Mouse (Mus musculus): ENCODE data around the gene Nkx2-2. TPM values are rescaled to one million over a fixed set of nuclear protein-coding genes. Genes with fewer than 3 reads are reported as not detected.

Gene Nkx2-2
- not detected in 2 replicates for polyA plus RNA-seq (2015; fragmentation: Nextera tagmentation; extraction: Ambion mirVana)

DNA sequence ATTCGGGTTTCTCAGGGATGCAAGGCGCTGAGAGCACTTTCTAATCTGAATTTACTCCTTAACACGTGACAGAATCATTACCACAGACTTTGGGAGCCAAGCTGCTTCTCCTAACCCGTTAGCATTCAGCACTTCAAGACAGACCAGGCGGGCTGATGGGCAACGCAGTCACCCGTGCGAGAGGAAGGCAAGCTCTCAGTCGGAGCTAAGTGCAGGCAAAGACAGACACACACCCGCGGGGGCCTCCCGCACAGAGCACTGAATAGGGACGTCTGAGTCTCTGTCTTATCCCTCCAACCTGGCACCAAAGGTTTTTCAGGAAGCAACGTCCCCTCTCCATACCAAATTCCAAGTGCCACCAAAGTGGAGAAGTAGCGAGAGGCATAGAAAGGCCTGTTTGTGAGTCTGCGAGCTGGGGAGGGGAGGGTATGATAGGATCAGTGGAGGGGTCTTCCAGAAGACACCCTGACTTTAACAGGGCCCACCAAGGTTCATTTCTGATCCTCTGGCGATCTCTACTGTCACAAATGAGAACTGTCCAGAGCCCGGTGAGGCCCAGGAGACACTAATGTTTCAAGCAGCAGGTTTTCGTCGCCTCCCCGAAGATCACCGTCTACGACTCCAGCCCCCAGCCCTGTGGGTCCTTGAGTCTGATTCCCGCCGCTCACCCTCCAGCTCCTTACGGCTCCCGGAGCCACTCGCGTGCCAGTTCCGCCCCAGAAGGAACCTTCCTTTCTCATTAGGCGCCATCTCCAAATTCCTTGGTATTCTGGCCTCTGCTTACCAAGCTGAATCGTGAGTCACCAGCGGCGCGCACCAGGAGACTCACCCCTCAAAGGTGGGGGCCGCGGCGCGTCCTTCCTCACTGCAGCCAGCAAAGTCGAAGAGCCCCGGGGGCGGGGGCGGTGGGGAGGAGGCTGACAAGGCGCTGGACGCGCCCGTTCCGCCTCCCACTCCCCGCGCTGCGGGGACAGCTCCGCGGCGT, at the start of gene Nkx2-2:
Gene Nkx2-2 (minus strand): TSS at position 973 of the 985 bp plus-strand sequence.
- Histone ChIP-seq H3K27ac (no peak within 1 kb of the TSS), H3K9ac (peak within 1 kb of the TSS; percentile 40), H3K4me3 (peak within 1 kb of the TSS; percentile 43), H3K9me3 (no peaks in the 10 kb centered on the region), H3K4me1 (peaks cover 22% of the 10 kb centered on the region), H3K36me3 (no peaks in the 10 kb centered on the region), H3K27me3 (peaks cover 96% of the 10 kb centered on the region), H3K4me2 (peak within 1 kb of the TSS; percentile 76)
- ATAC-seq (ENCODE audit: insufficient number of reproducible peaks, insufficient read depth, low FRiP score, low TSS enrichment, low read depth): no peak; the same call in 1 of the 2 replicates
- WGBS: 0% methylated on average over 54 of the region's 54 CpGs

DNA sequence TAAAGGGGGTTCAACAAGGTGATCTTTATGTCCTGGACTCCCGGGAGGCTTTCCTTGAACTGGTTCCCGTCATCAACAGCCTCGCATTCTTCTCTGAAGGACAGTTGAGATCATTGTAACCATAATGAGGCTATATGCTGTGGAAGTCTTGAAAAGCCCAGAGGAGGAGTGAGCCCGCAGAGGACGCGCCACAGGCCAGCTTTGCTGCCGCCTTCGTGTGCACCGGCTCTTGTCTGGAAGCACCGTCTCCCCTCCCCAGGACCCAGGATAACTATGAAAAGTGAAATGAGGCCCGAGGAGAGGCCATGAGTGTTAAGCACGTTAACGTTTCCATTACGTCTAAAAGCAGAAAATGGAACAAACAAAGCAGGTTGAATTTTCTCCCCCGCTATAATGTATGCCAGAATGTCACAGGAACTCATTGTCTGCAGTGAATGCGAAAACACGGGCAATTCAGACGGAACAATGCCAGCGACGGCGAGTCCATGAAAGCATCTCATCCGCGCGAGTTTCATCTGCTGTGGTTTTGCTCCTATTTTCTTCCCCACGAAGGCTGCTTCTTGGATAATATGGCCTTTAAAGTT, 41.8 kb upstream of the Nkx2-2 start:
- Histone ChIP-seq H3K4me1 (no peaks in the 10 kb centered on the region), H3K4me3 (no peak overlapping the region), H3K27me3 (no peaks in the 10 kb centered on the region), H3K9ac (no peak overlapping the region), H3K4me2 (no peak overlapping the region), H3K27ac (no peak overlapping the region), H3K9me3 (no peaks in the 10 kb centered on the region; the same call in 1 of the 2 replicates), H3K36me3 (no peaks in the 10 kb centered on the region)
- no peak for ATAC-seq (ENCODE audit: insufficient number of reproducible peaks, insufficient read depth, low FRiP score, low TSS enrichment, low read depth)
- WGBS: 86% methylated on average over 25 of the region's 25 CpGs

DNA sequence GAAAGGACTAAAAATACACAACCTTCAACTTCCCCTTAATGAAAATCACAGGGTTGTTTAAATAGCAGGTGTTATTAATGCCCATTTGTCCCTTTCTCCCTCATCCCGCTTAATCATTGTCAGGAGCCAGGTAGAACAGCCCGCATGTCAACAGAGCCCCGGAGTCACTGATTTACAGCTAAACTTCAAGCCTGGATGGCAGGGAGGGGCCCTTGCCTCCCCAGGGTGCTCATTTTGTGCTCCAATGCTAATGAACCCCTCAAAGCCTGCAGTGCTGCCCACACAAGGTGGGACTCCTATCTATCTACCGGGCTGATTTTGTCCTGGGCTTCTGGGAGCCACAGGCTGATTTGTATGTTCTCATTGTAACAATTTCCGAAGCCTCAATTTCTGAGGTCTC, 37.1 kb upstream of the Nkx2-2 start:
- no peak for ATAC-seq (ENCODE audit: insufficient number of reproducible peaks, insufficient read depth, low FRiP score, low TSS enrichment, low read depth)
- Histone ChIP-seq H3K4me2 (no peak overlapping the region), H3K36me3 (no peaks in the 10 kb centered on the region), H3K9me3 (no peaks in the 10 kb centered on the region; the same call in 1 of the 2 replicates), H3K4me1 (no peaks in the 10 kb centered on the region), H3K27ac (no peak overlapping the region), H3K4me3 (no peak overlapping the region), H3K9ac (no peak overlapping the region), H3K27me3 (no peaks in the 10 kb centered on the region)
- WGBS: 80% methylated on average over 5 of the region's 5 CpGs

DNA sequence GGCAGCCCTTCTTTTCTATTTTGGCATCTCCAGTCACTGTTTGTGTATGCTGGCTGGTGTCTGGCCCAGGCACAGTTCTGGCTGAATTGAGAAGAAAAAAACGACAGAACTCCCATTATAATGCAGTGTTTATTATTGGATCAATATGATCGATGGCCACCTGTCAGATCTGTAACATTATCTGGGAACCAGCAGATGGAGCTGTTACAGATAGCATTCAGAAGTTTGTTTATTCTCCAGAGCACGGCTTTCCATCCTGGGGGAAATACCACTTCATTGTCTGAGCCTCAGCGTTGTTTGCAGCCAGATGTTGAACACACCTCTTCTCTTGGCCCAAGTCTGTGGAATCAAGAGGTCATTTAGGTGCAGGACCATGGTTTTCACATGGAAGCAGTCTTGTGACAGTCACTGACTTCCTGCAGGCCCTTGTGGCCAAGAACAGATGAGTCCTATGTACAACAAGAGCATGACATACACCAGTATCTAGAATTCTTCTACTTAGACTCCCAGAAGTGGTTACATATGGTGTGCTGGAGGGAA, 11.1 kb upstream of the Nkx2-2 start:
- Histone ChIP-seq H3K36me3 (no peaks in the 10 kb centered on the region), H3K27me3 (peaks cover 12% of the 10 kb centered on the region), H3K27ac (no peak overlapping the region), H3K9ac (no peak overlapping the region), H3K9me3 (no peaks in the 10 kb centered on the region), H3K4me1 (no peaks in the 10 kb centered on the region), H3K4me3 (no peak overlapping the region), H3K4me2 (no peak overlapping the region)
- no peak for ATAC-seq (ENCODE audit: insufficient number of reproducible peaks, insufficient read depth, low FRiP score, low TSS enrichment, low read depth)
- 24% methylated on average over 4 of the region's 4 CpGs for WGBS

DNA sequence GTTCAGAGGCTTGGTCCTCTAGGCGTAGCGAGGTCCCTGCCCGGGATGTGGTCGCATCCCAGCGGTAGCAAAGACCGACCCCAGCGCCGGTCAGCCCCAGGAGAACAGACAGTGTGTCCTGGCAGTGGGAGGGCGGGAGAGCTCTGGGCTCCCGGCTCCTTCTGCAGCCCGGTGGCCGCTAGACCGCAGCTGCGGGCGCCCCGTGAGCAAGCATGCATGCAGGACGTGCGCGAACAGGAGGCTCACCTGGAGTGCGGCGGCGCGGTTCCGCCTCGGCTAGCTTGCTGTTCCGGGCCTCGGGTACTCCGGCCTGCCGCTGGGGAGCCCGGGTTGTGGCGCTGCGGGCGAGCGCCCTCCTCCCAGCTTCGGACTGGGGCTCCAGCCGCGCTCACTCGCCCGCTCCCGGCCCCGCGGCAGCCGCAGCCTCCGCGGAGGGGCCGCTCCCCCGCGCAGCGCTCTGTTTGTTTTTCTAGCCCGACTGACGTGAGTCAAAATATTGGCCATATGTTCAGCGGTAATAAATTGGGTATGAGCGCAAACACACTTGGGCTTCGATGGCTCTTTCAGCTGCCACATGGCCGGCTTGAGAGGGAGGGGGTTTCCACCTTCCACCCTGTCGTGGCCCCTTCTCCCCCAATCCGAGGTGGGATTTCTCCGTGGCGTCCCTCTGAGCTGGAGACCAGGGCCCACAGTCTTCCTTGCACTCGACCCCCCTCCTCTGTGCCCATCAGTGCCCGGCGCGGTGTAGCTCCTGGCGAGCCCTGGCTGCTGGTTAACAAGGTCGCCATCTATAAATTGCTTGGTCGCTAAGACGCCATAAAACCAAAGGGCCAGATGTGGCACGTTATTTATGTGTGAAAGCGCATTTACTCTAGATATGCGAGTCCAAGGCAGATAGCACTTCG, 920 bp upstream of the Nkx2-2 start:
- Histone ChIP-seq H3K27me3 (peaks cover 95% of the 10 kb centered on the region), H3K9ac (peak overlapping the region; percentile 40), H3K36me3 (no peaks in the 10 kb centered on the region), H3K4me3 (peak overlapping the region; percentile 43), H3K27ac (no peak overlapping the region), H3K4me1 (peaks cover 22% of the 10 kb centered on the region), H3K9me3 (no peaks in the 10 kb centered on the region), H3K4me2 (peak overlapping the region; percentile 76)
- under 1% methylated on average over 71 of the region's 71 CpGs for WGBS
- ATAC-seq (ENCODE audit: insufficient number of reproducible peaks, insufficient read depth, low FRiP score, low TSS enrichment, low read depth): no peak

DNA sequence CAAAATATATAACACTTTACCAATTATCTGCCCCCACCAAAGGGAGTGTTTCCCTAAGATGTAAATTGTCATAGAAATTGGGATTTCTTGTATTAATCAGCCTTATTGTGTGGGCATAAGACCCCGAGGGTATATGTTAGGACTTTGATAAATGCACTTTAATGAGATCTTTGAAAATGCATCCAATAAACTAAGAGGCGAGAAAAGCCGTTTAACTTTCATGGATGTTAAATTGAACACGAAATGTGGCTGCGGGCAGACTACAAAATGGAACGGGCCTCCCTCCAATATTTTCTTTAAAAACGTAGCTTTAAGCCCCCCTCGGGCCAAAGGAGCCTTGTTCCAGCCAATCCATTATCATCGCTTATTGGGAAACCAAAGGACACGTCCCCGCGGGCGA, 1.3 kb downstream of the Nkx2-2 start:
- Histone ChIP-seq H3K9ac (no peak overlapping the region), H3K4me1 (peaks cover 25% of the 10 kb centered on the region), H3K36me3 (no peaks in the 10 kb centered on the region), H3K9me3 (no peaks in the 10 kb centered on the region), H3K27me3 (peaks cover 96% of the 10 kb centered on the region), H3K27ac (no peak overlapping the region), H3K4me3 (no peak overlapping the region), H3K4me2 (no peak overlapping the region)
- ATAC-seq (ENCODE audit: insufficient number of reproducible peaks, insufficient read depth, low FRiP score, low TSS enrichment, low read depth): no peak
- 1% methylated on average over 13 of the region's 13 CpGs for WGBS

DNA sequence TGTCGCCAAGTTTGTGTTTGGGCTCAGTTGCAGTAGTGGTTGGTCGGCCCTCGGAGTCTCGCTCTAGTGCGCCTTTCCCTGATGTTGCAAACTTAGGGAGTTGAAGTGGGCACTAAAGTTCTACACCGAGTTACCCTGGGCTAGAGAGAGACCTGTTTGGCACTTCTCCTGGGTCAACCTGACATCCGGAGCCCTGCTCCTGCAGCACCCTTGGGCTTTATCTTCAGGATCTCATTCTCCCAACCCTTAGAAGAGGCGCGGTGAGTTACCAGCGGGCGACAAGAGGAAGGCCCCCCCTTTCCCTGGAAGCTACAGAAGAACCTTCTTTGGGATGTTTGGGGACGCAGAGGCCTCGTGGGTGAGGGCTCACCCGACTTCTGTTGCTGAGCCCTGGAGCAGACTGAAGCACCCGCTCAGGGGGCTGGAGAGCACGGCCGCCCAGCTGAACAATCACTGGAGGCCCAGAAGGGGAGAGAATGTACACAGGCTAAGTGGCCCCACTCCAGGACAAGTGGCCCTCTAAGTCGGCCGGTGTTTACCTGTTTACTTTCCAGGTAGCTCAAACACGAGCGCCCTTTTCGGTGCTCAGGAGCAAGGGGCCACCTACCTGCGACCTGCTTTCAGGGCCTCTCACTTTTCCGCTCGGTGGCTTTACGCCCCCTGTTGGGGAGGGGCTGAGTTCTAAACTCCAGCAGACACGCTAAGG, 3.6 kb downstream of the Nkx2-2 start:
- Histone ChIP-seq H3K27me3 (peaks cover 99% of the 10 kb centered on the region), H3K9ac (no peak overlapping the region), H3K4me1 (peaks cover 38% of the 10 kb centered on the region), H3K27ac (no peak overlapping the region), H3K4me2 (no peak overlapping the region), H3K9me3 (no peaks in the 10 kb centered on the region), H3K36me3 (no peaks in the 10 kb centered on the region), H3K4me3 (no peak overlapping the region)
- under 1% methylated on average over 27 of the region's 27 CpGs for WGBS
- ATAC-seq (ENCODE audit: insufficient number of reproducible peaks, insufficient read depth, low FRiP score, low TSS enrichment, low read depth): no peak

DNA sequence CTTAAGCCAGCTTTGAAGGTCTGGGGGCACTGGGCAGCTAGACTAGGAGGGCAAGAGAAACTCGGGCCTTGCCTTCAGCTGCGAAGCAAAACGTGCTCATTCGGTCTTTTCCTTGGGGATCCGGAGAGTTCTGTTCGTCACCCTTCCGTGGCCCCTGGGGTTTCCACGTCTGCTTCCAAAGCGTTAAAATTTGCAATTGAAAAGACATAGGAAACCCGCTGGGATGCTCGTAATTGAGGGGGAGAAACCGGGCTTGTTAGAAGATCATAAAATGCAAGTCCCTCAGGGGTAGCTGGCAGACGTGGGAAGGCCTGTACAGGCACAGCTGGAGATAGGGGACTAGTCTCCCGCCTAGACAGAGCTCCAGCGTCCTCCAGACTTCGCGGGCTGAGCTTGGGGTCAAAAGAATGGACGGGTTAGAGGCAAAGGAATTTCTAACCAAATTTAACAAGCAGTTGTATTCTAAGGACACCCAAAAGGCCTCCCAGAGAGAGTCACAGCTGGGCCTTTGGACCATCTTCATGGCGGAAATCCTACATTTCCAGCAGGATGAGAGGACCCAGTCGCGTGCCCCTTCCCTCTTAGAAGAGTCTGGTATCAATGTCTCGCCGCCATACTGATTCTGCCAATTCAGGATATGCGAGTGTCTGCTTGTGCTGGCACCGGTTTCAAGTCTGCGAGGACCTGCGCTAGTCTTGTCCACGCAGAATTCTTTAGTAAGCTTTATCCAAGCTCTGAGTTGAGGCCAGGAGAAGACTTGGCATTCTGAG, 4.3 kb downstream of the Nkx2-2 start:
- Histone ChIP-seq H3K27me3 (peaks cover 96% of the 10 kb centered on the region), H3K9ac (no peak overlapping the region), H3K4me2 (no peak overlapping the region), H3K27ac (no peak overlapping the region), H3K4me1 (peaks cover 31% of the 10 kb centered on the region), H3K9me3 (no peaks in the 10 kb centered on the region), H3K36me3 (no peaks in the 10 kb centered on the region), H3K4me3 (no peak overlapping the region)
- WGBS: 2% methylated on average over 28 of the region's 28 CpGs
- ATAC-seq (ENCODE audit: insufficient number of reproducible peaks, insufficient read depth, low FRiP score, low TSS enrichment, low read depth): no peak

DNA sequence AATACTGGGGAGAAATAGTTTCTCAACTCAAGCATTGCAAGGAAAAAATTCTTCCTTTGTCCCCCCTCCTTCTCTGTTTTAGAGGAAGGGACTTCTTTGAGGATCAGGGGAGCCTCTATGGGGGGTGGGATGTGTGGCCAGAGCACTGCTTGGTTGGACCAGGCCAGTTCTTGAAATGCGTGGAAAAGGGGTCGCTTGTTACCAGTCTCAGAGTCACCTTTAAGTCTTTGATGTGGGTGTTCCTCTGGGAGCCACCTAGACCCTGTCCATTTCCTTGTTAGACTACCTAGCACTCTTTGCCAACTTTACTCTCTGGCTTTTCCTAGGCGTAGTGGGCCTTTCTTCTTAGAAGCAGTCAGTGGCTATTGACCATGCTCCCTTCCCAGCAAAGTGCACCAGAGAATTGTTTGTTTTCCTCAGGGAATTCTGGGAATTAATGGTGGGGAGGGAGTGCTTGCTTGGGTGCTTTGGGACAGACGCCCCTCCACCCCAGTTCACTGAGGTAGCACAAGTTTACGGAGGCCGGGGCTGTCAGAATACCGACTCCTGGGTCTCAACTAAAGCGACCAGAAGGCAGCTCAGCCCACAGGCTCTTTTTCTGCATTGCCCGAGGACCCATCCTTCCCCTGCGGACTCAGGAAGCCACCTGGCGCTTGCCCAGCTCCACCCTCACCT, 5.0 kb downstream of the Nkx2-2 start:
- peaks cover 30% of the 10 kb centered on the region for H3K4me1 ChIP-seq
- 4% methylated on average over 11 of the region's 11 CpGs for WGBS

More for the DNA sequence above, 5.0 kb downstream of the Nkx2-2 start:
- no peak overlapping the region for H3K4me3 ChIP-seq
- H3K36me3 ChIP-seq: no peaks in the 10 kb centered on the region
- H3K27ac ChIP-seq: no peak overlapping the region
- H3K9me3 ChIP-seq: no peaks in the 10 kb centered on the region
- H3K4me2 ChIP-seq: no peak overlapping the region
- peaks cover 96% of the 10 kb centered on the region for H3K27me3 ChIP-seq
- ATAC-seq (ENCODE audit: insufficient number of reproducible peaks, insufficient read depth, low FRiP score, low TSS enrichment, low read depth): no peak
- no peak overlapping the region for H3K9ac ChIP-seq
